Mouse (Mus musculus) neural tube, embryonic 11.5 days (tissue): ENCODE measurements around the gene Slc35f1. TPM values are rescaled to one million over a fixed set of nuclear protein-coding genes. Genes with fewer than 3 reads are reported as not detected.

ENCODE experiments used
- ATAC-seq: fragments of 200-750 bp; cut with Nextera tagmentation; 2 replicates; pipeline ENCODE4 v1.8.0; 2017; ENCODE audit warnings: moderate number of reproducible peaks, mild to moderate bottlenecking, moderate TSS enrichment, moderate library complexity; ENCODE audit not compliant: insufficient read depth, low FRiP score, low TSS enrichment
- DNase-seq: peaks from one replicate; pipeline ENCODE4 v3.0.0-alpha.2; 2015; ENCODE audit warnings: low spot score
- H3K27ac ChIP-seq: fragments of 300-500 bp; sonication (generic); 2 replicates; pipeline ENCODE4 v1.5.1; 2014; ENCODE audit warnings: low read depth, mild to moderate bottlenecking, low read length
- H3K27me3 ChIP-seq: fragments of 300-500 bp; sonication (generic); 2 replicates; pipeline ENCODE4 v1.6.1; 2014; ENCODE audit warnings: mild to moderate bottlenecking, low read length, mixed read lengths; ENCODE audit not compliant: control insufficient read depth, insufficient read depth
- H3K36me3 ChIP-seq: fragments of 300-500 bp; sonication (generic); 2 replicates; pipeline ENCODE4 v1.6.1; 2014; ENCODE audit warnings: mild to moderate bottlenecking, low read length, moderate library complexity, mixed read lengths; ENCODE audit not compliant: control insufficient read depth, insufficient read depth
- H3K4me1 ChIP-seq: fragments of 300-500 bp; sonication (generic); 2 replicates; pipeline ENCODE4 v1.6.1; 2014; ENCODE audit warnings: low read length, mixed read lengths; ENCODE audit not compliant: control insufficient read depth, insufficient read depth
- H3K4me2 ChIP-seq: fragments of 300-500 bp; sonication (generic); 2 replicates; pipeline ENCODE4 v1.6.1; 2014; ENCODE audit warnings: low read depth, mild to moderate bottlenecking, moderate library complexity
- H3K4me3 ChIP-seq: fragments of 300-500 bp; sonication (generic); 2 replicates; pipeline ENCODE4 v1.5.1; 2014; ENCODE audit warnings: low read depth, low read length
- H3K9ac ChIP-seq: fragments of 300-500 bp; sonication (generic); 2 replicates; pipeline ENCODE4 v1.6.1; 2014; ENCODE audit warnings: mild to moderate bottlenecking, low read length
- H3K9me3 ChIP-seq: fragments of 300-500 bp; sonication (generic); 2 replicates; pipeline ENCODE4 v1.6.1; 2016; ENCODE audit warnings: low read length; ENCODE audit not compliant: control insufficient read depth
- WGBS: fragments of 180-500 bp; shearing (Covaris S2); extraction: QIAGEN DNeasy Blood & Tissue Kit; methylation state at CpG from one replicate; pipeline ENCODE4 v1.1.7; 2014; 5-methylcytosine and 5-hydroxymethylcytosine counted together
- polyA plus RNA-seq: library from polyadenylated mRNA; unstranded; fragments of >200 nt; fragmentation: Nextera tagmentation; extraction: Ambion mirVana; gene quantifications from 2 replicates; pipeline ENCODE4 v1.2.1, GENCODE M21; 2014

Slc35f1 gene
- 14.8 and 17.1 TPM in 2 replicates for polyA plus RNA-seq

GRCm38 (mm10) chr10:52690334-52690991, at the start of gene Slc35f1:
Gene Slc35f1 (plus strand): TSS chr10:52690533.
- Histone ChIP-seq H3K27me3 (no peaks in the 10 kb centered on the region), H3K27ac (peak within 1 kb of the TSS; percentile 84), H3K9me3 (no peaks in the 10 kb centered on the region), H3K4me1 (peaks cover 6% of the 10 kb centered on the region; the same call in 1 of the 2 replicates), H3K4me3 (peak within 1 kb of the TSS; percentile 81), H3K36me3 (no peaks in the 10 kb centered on the region), H3K4me2 (peak within 1 kb of the TSS; percentile 81), H3K9ac (peak within 1 kb of the TSS; percentile 94)
- under 1% methylated on average over 44 of the region's 54 CpGs for WGBS
- peak; percentile 91 for DNase-seq
- ATAC-seq: peak; percentile 90

GRCm38 (mm10) chr10:52671234-52671633, 19.1 kb upstream of the Slc35f1 start:
- Histone ChIP-seq H3K36me3 (no peaks in the 10 kb centered on the region), H3K27ac (no peak overlapping the region), H3K4me2 (no peak overlapping the region), H3K4me3 (no peak overlapping the region), H3K4me1 (no peaks in the 10 kb centered on the region), H3K27me3 (no peaks in the 10 kb centered on the region), H3K9me3 (no peaks in the 10 kb centered on the region), H3K9ac (no peak overlapping the region)
- DNase-seq (peak; percentile 20), ATAC-seq (no peak; the same call in 1 of the 2 replicates)

- Histone ChIP-seq H3K9ac (peak overlapping the region; percentile 94), H3K36me3 (no peaks in the 10 kb centered on the region), H3K27me3 (no peaks in the 10 kb centered on the region), H3K4me2 (peak overlapping the region; percentile 81), H3K27ac (peak overlapping the region; percentile 84), H3K9me3 (no peaks in the 10 kb centered on the region), H3K4me3 (peak overlapping the region; percentile 81), H3K4me1 (peaks cover 6% of the 10 kb centered on the region; the same call in 1 of the 2 replicates)
- ATAC-seq (peak; percentile 72), DNase-seq (peak; percentile 75)
- under 1% methylated on average over 45 of the region's 45 CpGs for WGBS
These were observed 829 bp downstream of the Slc35f1 start for GRCm38 (mm10) chr10:52690992-52691731.

GRCm38 (mm10) chr10:52703688-52704087, 13.4 kb downstream of the Slc35f1 start:
- Histone ChIP-seq H3K9ac (no peak overlapping the region), H3K9me3 (no peaks in the 10 kb centered on the region), H3K27ac (no peak overlapping the region), H3K4me3 (no peak overlapping the region), H3K4me2 (peak overlapping the region; percentile 80; the same call in 1 of the 2 replicates), H3K4me1 (no peaks in the 10 kb centered on the region), H3K36me3 (no peaks in the 10 kb centered on the region), H3K27me3 (no peaks in the 10 kb centered on the region)
- ATAC-seq: peak; percentile 17
- DNase-seq: no peak

- ATAC-seq (peak; percentile 91), DNase-seq (peak; percentile 76)
- H3K4me2 ChIP-seq: peak overlapping the region; percentile 80
- no peaks in the 10 kb centered on the region for H3K4me1 ChIP-seq
- WGBS: 1% methylated on average over 31 of the region's 31 CpGs
- peak overlapping the region; percentile 40 for H3K4me3 ChIP-seq
- no peaks in the 10 kb centered on the region for H3K36me3 ChIP-seq
- H3K9me3 ChIP-seq: no peaks in the 10 kb centered on the region
- H3K27ac ChIP-seq: peak overlapping the region; percentile 42
- no peaks in the 10 kb centered on the region for H3K27me3 ChIP-seq
- H3K9ac ChIP-seq: peak overlapping the region; percentile 82
These were observed 14.0 kb downstream of the Slc35f1 start for GRCm38 (mm10) chr10:52704101-52705051.

DNA sequence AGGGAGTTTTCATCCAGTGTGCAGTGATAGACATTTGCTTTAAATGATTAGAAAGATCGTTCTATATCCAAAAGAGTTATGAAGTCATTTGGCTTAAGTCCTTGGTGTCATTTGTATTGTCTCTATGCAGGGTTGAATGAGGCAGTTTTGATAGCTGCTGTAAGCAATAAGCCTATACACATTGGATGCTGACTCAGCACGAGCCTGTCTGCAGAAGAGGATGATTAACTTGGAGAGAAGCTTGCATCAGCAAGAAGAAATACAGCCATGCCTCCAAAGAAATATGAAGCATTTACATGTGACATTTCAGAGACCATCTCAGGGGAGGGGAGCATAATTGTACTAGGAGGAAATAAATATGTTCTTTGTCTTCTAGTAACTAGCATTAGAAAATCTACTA, 19.1 kb downstream of the Slc35f1 start:
- no peak overlapping the region for H3K27ac ChIP-seq
- no peak overlapping the region for H3K9ac ChIP-seq
- H3K27me3 ChIP-seq: no peaks in the 10 kb centered on the region
- ATAC-seq (no peak), DNase-seq (no peak)
- no peak overlapping the region for H3K4me2 ChIP-seq
- H3K9me3 ChIP-seq: no peaks in the 10 kb centered on the region
- no peaks in the 10 kb centered on the region for H3K4me1 ChIP-seq
- no peaks in the 10 kb centered on the region for H3K36me3 ChIP-seq
- H3K4me3 ChIP-seq: no peak overlapping the region
- WGBS: 88% methylated on average over 2 of the region's 2 CpGs

DNA sequence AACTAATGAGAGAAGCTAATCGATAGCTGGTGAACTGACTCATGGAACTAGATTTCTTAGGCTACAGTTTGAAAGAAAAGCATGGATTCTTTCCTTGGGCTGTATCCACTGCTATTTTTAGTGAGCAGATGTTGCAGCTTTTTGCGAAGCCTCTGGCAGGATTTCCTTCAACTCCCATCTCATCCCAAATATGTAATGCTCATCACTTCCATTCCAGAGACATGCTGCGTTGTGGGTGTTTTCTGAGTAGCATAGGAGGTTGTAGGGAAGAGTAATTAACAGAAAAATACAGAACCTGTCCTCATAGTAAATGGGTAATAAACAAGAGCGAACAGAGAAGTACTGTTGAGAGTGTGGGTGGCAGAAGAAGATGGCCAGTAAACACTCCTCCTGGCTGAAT, 21.8 kb downstream of the Slc35f1 start:
- no peak overlapping the region for H3K9ac ChIP-seq
- no peak for ATAC-seq
- no peak overlapping the region for H3K4me3 ChIP-seq
- DNase-seq: no peak
- H3K27me3 ChIP-seq: no peaks in the 10 kb centered on the region
- no peaks in the 10 kb centered on the region for H3K36me3 ChIP-seq
- H3K4me1 ChIP-seq: no peaks in the 10 kb centered on the region
- no peaks in the 10 kb centered on the region for H3K9me3 ChIP-seq
- WGBS: 91% methylated on average over 4 of the region's 4 CpGs
- H3K4me2 ChIP-seq: no peak overlapping the region
- H3K27ac ChIP-seq: no peak overlapping the region

- ATAC-seq: no peak
- Histone ChIP-seq H3K27ac (no peak overlapping the region), H3K9ac (no peak overlapping the region), H3K4me3 (no peak overlapping the region), H3K4me2 (no peak overlapping the region), H3K36me3 (no peaks in the 10 kb centered on the region), H3K9me3 (no peaks in the 10 kb centered on the region), H3K4me1 (no peaks in the 10 kb centered on the region), H3K27me3 (no peaks in the 10 kb centered on the region)
- WGBS: 88% methylated on average over 2 of the region's 2 CpGs
- DNase-seq: no peak
These were observed 24.2 kb downstream of the Slc35f1 start for GRCm38 (mm10) chr10:52714557-52714956.
